Mouse (Mus musculus) thymus, adult 18-20 months (tissue): ENCODE results near the gene Dab2.

ENCODE experiments used
- DNase-seq, 2 experiments: peaks; one replicate each; pipeline ENCODE4 v3.0.0; 2022; ENCODE audit warnings: mixed read lengths in 2 of 2

The Dab2 gene

GRCm38 (mm10) chr15:6483561-6483960, 184.0 kb downstream of the Dab2 start:
- no peak for DNase-seq
